Mouse (Mus musculus) neutrophil, adult 83 days (primary cell): ENCODE results near the gene Gm13290. TPM values are rescaled to one million over a fixed set of nuclear protein-coding genes. Genes with fewer than 3 reads are reported as not detected.

Experiments
- total RNA-seq, 2 experiments: library from RNA; stranded (reverse); gene quantifications; one replicate each; pipeline ENCODE4 v1.2.4; 2023

The Gm13290 gene
- not detected for total RNA-seq

DNA sequence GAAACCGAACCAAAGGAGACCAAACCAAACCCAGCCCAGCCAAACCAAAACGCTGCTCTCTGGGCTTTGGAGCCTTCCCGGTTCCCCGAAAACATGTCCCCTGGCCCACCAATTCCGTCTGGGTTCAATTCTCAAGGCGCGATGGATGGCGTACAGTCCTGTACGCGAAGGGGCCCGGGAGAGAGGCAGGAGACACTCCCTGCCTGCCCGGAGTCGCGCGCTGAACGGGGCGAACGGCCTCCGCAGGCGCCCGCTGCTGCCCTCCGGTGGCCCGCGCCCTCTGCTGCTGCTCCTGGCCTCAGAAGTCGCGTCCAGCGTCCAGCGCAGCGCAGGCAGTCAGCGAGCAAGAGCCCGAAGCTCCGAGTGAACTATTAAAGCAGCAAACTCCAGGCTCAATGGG, at the start of gene Gm13290:
Gm13290 (plus strand) TSS at position 301 of the 400 bp plus-strand sequence.

DNA sequence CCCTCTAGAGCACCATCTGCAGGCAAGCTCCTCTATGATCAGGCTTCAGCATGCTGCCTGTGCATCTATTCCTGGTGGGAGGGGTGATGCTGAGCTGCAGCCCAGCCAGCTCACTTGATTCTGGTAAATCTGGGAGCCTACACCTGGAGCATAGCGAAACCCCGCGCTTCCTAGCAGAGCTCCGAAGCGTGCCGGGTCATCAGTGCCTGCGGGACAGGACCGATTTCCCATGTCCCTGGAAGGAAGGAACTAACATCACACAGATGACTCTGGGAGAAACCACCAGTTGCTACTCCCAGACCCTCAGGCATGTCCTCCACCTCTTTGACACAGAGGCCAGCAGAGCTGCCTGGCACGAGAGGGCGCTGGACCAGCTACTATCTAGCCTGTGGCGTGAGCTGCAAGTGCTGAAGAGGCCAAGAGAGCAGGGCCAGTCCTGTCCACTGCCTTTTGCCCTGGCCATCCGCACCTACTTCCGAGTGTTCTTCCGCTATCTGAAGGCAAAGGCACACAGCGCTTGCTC, 18.8 kb upstream of the Gm13290 start, which contains the start of gene Gm13271:
Gm13271 (plus strand) TSS at position 51 of the 523 bp plus-strand sequence.

DNA sequence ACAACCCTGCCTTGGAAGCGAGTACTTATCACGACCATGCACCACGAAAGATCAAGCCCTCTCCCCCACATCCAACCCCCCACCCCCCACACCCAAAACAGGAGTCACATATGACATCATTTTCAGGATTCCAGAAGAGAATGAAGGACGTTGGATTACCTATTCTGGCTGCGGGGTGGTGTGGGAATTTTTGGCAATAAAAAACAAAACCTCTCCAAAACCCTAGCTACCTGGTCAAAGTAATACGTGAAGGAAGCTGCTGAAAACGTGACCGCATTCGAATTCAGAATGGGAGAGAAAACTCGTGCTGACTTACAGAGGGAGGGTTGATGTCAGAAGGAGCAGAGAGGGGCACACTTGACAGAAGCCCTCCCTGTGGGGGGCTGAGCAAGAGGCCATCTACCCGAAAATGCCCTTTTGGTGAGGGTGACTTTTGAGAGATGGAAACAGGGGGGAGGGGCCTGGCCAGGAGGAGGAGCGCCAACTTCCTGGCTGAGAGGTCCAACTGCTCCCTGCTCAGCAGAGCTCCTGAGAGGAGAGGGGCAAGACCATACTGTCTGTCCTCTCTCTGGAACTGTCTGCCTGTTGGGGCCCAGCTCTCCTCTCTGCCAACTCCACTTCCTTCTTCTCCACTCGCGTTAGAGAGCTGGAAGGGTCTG, 13.9 kb upstream of the Gm13290 start, which contains the start of gene Gm13283:
Gm13283 (plus strand) TSS at position 510 of the 659 bp plus-strand sequence.

DNA sequence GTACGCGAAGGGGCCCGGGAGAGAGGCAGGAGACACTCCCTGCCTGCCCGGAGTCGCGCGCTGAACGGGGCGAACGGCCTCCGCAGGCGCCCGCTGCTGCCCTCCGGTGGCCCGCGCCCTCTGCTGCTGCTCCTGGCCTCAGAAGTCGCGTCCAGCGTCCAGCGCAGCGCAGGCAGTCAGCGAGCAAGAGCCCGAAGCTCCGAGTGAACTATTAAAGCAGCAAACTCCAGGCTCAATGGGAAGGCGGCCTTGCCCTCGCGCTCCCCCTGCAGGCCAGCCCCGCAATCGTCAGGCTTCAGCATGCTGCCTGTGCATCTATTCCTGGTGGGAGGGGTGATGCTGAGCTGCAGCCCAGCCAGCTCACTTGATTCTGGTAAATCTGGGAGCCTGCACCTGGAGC, 3.0 kb downstream of the Gm13290 start, which contains the start of gene Gm13289:
Gm13289 (plus strand) TSS at position 301 of the 400 bp plus-strand sequence.

GRCm38 (mm10) chr4:88779550-88779949, 5.9 kb downstream of the Gm13290 start, which contains the start of gene Gm13272:
Gene Gm13272 (plus strand): TSS chr4:88779850.

DNA sequence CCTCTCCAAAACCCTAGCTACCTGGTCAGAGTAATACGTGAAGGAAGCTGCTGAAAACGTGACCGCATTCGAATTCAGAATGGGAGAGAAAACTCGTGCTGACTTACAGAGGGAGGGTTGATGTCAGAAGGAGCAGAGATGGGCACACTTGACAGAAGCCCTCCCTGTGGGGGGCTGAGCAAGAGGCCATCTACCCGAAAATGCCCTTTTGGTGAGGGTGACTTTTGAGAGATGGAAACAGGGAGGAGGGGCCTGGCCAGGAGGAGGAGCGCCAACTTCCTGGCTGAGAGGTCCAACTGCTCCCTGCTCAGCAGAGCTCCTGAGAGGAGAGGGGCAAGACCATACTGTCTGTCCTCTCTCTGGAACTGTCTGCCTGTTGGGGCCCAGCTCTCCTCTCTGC, 8.2 kb downstream of the Gm13290 start, which contains the start of gene Ifnz:
Ifnz (plus strand) TSS at position 301 of the 400 bp plus-strand sequence.

GRCm38 (mm10) chr4:88785409-88785808, 11.8 kb downstream of the Gm13290 start, which contains the start of gene Gm13276:
Gene Gm13276 (plus strand): TSS chr4:88785709.

DNA sequence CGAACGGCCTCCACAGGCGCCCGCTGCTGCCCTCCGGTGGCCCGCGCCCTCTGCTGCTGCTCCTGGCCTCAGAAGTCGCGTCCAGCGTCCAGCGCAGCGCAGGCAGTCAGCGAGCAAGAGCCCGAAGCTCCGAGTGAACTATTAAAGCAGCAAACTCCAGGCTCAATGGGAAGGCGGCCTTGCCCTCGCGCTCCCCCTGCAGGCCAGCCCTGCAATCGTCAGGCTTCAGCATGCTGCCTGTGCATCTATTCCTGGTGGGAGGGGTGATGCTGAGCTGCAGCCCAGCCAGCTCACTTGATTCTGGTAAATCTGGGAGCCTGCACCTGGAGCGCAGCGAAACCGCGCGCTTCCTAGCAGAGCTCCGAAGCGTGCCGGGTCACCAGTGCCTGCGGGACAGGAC, 14.8 kb downstream of the Gm13290 start, which contains the start of gene Gm13277:
Gm13277 (plus strand) TSS at position 231 of the 400 bp plus-strand sequence.

GRCm38 (mm10) chr4:88791250-88791649, 17.6 kb downstream of the Gm13290 start, which contains the start of gene Gm13278:
Gene Gm13278 (plus strand): TSS chr4:88791550.

GRCm38 (mm10) chr4:88793936-88794675, 20.5 kb downstream of the Gm13290 start, which contains the start of gene Gm13275:
Gene Gm13275 (plus strand): TSS chr4:88794487.

GRCm38 (mm10) chr4:88797097-88797496, 23.5 kb downstream of the Gm13290 start, which contains the start of gene Gm13279:
Gene Gm13279 (plus strand): TSS chr4:88797397.

DNA sequence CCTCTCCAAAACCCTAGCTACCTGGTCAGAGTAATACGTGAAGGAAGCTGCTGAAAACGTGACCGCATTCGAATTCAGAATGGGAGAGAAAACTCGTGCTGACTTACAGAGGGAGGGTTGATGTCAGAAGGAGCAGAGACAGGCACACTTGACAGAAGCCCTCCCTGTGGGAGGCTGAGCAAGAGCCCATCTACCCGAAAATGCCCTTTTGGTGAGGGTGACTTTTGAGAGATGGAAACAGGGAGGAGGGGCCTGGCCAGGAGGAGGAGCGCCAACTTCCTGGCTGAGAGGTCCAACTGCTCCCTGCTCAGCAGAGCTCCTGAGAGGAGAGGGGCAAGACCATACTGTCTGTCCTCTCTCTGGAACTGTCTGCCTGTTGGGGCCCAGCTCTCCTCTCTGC, 25.7 kb downstream of the Gm13290 start, which contains the start of gene Gm13285:
Gm13285 (plus strand) TSS at position 301 of the 400 bp plus-strand sequence.

GRCm38 (mm10) chr4:88802954-88803353, 29.3 kb downstream of the Gm13290 start, which contains the start of gene Gm13287:
Gene Gm13287 (plus strand): TSS chr4:88803254.

DNA sequence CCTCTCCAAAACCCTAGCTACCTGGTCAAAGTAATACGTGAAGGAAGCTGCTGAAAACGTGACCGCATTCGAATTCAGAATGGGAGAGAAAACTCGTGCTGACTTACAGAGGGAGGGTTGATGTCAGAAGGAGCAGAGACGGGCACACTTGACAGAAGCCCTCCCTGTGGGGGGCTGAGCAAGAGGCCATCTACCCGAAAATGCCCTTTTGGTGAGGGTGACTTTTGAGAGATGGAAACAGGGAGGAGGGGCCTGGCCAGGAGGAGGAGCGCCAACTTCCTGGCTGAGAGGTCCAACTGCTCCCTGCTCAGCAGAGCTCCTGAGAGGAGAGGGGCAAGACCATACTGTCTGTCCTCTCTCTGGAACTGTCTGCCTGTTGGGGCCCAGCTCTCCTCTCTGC, 31.6 kb downstream of the Gm13290 start, which contains the start of gene Gm13288:
Gm13288 (plus strand) TSS at position 301 of the 400 bp plus-strand sequence.

GRCm38 (mm10) chr4:88815928-88816327, 42.3 kb downstream of the Gm13290 start, which contains the start of gene Ifna7:
Gene Ifna7 (plus strand): TSS chr4:88816228.

DNA sequence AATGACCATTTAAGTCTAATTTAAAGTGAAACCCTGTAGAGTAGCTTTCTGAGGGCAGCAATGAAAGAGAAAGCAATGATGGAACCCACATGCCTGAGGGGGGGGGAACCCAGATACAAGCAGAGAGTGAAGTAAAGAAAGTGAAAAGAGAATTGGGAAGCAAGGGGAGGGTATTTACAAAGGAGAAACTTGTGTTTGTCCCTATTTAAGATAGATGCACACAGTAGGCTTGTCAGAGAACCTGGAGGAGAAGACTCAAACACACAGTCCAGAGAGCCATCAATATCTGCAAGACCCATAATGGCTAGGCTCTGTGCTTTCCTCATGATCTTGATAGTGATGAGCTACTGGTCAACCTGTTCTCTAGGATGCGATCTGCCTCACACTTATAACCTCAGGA, 46.0 kb downstream of the Gm13290 start, which contains the start of gene Ifna11:
Ifna11 (plus strand) TSS at position 301 of the 400 bp plus-strand sequence.

Other genes with a start within 250 kb of the Gm13290 start
- gene Ifna15, start 215.6 kb upstream of the Gm13290 start, total RNA-seq, result not detected
- gene Ifna14, start 202.0 kb upstream of the Gm13290 start, total RNA-seq, result not detected
- not detected for gene Ifna9, start 181.4 kb upstream of the Gm13290 start, total RNA-seq
- not detected for gene Ifna12, start 170.5 kb upstream of the Gm13290 start, total RNA-seq
- gene C87499, start 139.4 kb upstream of the Gm13290 start, total RNA-seq, result not detected
- gene Ifna13, start 129.4 kb upstream of the Gm13290 start, total RNA-seq, result not detected
- gene Ifna16, start 96.9 kb upstream of the Gm13290 start, total RNA-seq, result not detected
- not detected for gene Ifna2, start 89.9 kb upstream of the Gm13290 start, total RNA-seq
- not detected for gene Ifnab, start 82.5 kb upstream of the Gm13290 start, total RNA-seq
- gene Gm26566, start 52.0 kb upstream of the Gm13290 start, total RNA-seq, result under 1 TPM in 1 of 2 experiments, not detected in 1; 0.40 TPM
- gene Klhl9, start 51.4 kb upstream of the Gm13290 start, total RNA-seq, result 10 to 100 TPM; 51.0 to 52.2 TPM
- gene Gm13271, start 19.0 kb upstream of the Gm13290 start, total RNA-seq, result not detected
- gene Gm13283, start 13.7 kb upstream of the Gm13290 start, total RNA-seq, result not detected
- not detected for gene Gm13289, start 3.1 kb downstream of the Gm13290 start, total RNA-seq
- not detected for gene Gm13272, start 6.0 kb downstream of the Gm13290 start, total RNA-seq
- gene Ifnz, start 8.3 kb downstream of the Gm13290 start, total RNA-seq, result under 1 TPM in 1 of 2 experiments, not detected in 1; 0.70 TPM
- not detected for gene Gm13276, start 11.9 kb downstream of the Gm13290 start, total RNA-seq
- gene Gm13277, start 14.8 kb downstream of the Gm13290 start, total RNA-seq, result not detected
- gene Gm13278, start 17.7 kb downstream of the Gm13290 start, total RNA-seq, result not detected
- not detected for gene Gm13275, start 20.7 kb downstream of the Gm13290 start, total RNA-seq
- not detected for gene Gm13279, start 23.6 kb downstream of the Gm13290 start, total RNA-seq
- gene Gm13285, start 25.8 kb downstream of the Gm13290 start, total RNA-seq, result under 1 TPM in 1 of 2 experiments, not detected in 1; 0.29 TPM
- not detected for gene Gm13287, start 29.4 kb downstream of the Gm13290 start, total RNA-seq
- not detected for gene Gm13288, start 31.7 kb downstream of the Gm13290 start, total RNA-seq
- not detected for gene Ifna7, start 42.4 kb downstream of the Gm13290 start, total RNA-seq
- gene Ifna11, start 46.1 kb downstream of the Gm13290 start, total RNA-seq, result not detected
- not detected for gene Ifna6, start 53.6 kb downstream of the Gm13290 start, total RNA-seq
- gene Ifna5, start 61.7 kb downstream of the Gm13290 start, total RNA-seq, result not detected
- not detected for gene Ifna4, start 68.0 kb downstream of the Gm13290 start, total RNA-seq
- not detected for gene Ifna1, start 76.3 kb downstream of the Gm13290 start, total RNA-seq
- gene Ifne, start 106.4 kb downstream of the Gm13290 start, total RNA-seq, result not detected